Mouse (Mus musculus) hindbrain, embryonic 12.5 days (tissue): ENCODE results near the gene Bcar3. TPM values are rescaled to one million over a fixed set of nuclear protein-coding genes. Genes with fewer than 3 reads are reported as not detected.
A peak's percentile ranks its signal among the peaks of the same experiment; 100 is the strongest.

ENCODE experiments used
- ATAC-seq: fragments of 200-750 bp; cut with Nextera tagmentation; 2 replicates; pipeline ENCODE4 v1.8.0; 2017; ENCODE audit warnings: moderate TSS enrichment; ENCODE audit not compliant: low FRiP score
- H3K27ac ChIP-seq: fragments of 300-500 bp; sonication (generic); 2 replicates; pipeline ENCODE4 v1.5.1; 2016; ENCODE audit warnings: mild to moderate bottlenecking
- H3K27me3 ChIP-seq: fragments of 300-500 bp; sonication (generic); 2 replicates; pipeline ENCODE4 v1.6.1; 2016; ENCODE audit warnings: mild to moderate bottlenecking
- H3K36me3 ChIP-seq: fragments of 300-500 bp; sonication (generic); 2 replicates; pipeline ENCODE4 v1.6.1; 2016; ENCODE audit warnings: mild to moderate bottlenecking
- H3K4me1 ChIP-seq: fragments of 300-500 bp; sonication (generic); 2 replicates; pipeline ENCODE4 v1.6.1; 2016
- H3K4me2 ChIP-seq: fragments of 300-500 bp; sonication (generic); replicated peaks from 2 replicates; pipeline ENCODE4 v1.6.1; 2016; ENCODE audit warnings: mild to moderate bottlenecking
- H3K4me3 ChIP-seq: fragments of 300-500 bp; sonication (generic); 2 replicates; pipeline ENCODE4 v1.5.1; 2016; ENCODE audit warnings: mild to moderate bottlenecking
- H3K9ac ChIP-seq: fragments of 300-500 bp; sonication (generic); 2 replicates; pipeline ENCODE4 v1.6.1; 2016; ENCODE audit warnings: mild to moderate bottlenecking, moderate library complexity
- H3K9me3 ChIP-seq: fragments of 300-500 bp; sonication (generic); replicated peaks from 2 replicates; pipeline ENCODE4 v1.6.1; 2016; ENCODE audit warnings: mild to moderate bottlenecking
- WGBS: fragments of 180-500 bp; shearing (Covaris S2); methylation state at CpG from one replicate; pipeline ENCODE4 v1.1.7; 2016; 5-methylcytosine and 5-hydroxymethylcytosine counted together
- polyA plus RNA-seq: library from polyadenylated mRNA; unstranded; fragments of >200 nt; fragmentation: Nextera tagmentation; extraction: Ambion mirVana; gene quantifications from 2 replicates; pipeline ENCODE4 v1.2.1, GENCODE M21; 2016

The Bcar3 gene
- polyA plus RNA-seq, 1 experiment from 2014 or later: 8.1 TPM

- Histone ChIP-seq H3K4me1 (peaks cover 26% of the 10 kb centered on the region), H3K27ac (no peak overlapping the region), H3K4me3 (no peak overlapping the region), H3K36me3 (no peaks in the 10 kb centered on the region), H3K9ac (no peak overlapping the region), H3K27me3 (no peaks in the 10 kb centered on the region), H3K9me3 (no peaks in the 10 kb centered on the region), H3K4me2 (no peak overlapping the region)
- no peak for ATAC-seq
- 74% methylated on average over 8 of the region's 8 CpGs for WGBS
Measured at GRCm38 (mm10) chr3:122434983-122435935, 141.3 kb downstream of the Bcar3 start.

GRCm38 (mm10) chr3:122438143-122438825, 144.3 kb downstream of the Bcar3 start:
- no peaks in the 10 kb centered on the region for H3K36me3 ChIP-seq
- H3K4me2 ChIP-seq: no peak overlapping the region
- no peak overlapping the region for H3K9ac ChIP-seq
- H3K4me1 ChIP-seq: peaks cover 15% of the 10 kb centered on the region
- no peak for ATAC-seq
- WGBS: 65% methylated on average over 7 of the region's 7 CpGs
- no peak overlapping the region for H3K27ac ChIP-seq
- H3K9me3 ChIP-seq: no peaks in the 10 kb centered on the region
- H3K4me3 ChIP-seq: no peak overlapping the region
- no peaks in the 10 kb centered on the region for H3K27me3 ChIP-seq

GRCm38 (mm10) chr3:122445696-122446095, 151.8 kb downstream of the Bcar3 start:
- Histone ChIP-seq H3K36me3 (no peaks in the 10 kb centered on the region), H3K9ac (no peak overlapping the region), H3K4me1 (no peaks in the 10 kb centered on the region), H3K9me3 (no peaks in the 10 kb centered on the region), H3K27me3 (no peaks in the 10 kb centered on the region), H3K4me2 (no peak overlapping the region), H3K4me3 (no peak overlapping the region), H3K27ac (no peak overlapping the region)
- ATAC-seq: no peak
- 87% methylated on average over 11 of the region's 11 CpGs for WGBS

- Histone ChIP-seq H3K9ac (no peak overlapping the region), H3K27me3 (no peaks in the 10 kb centered on the region), H3K4me1 (no peaks in the 10 kb centered on the region), H3K36me3 (no peaks in the 10 kb centered on the region), H3K4me2 (no peak overlapping the region), H3K9me3 (no peaks in the 10 kb centered on the region), H3K27ac (no peak overlapping the region), H3K4me3 (no peak overlapping the region)
- WGBS: 75% methylated on average over 8 of the region's 8 CpGs
- no peak for ATAC-seq
Measured at GRCm38 (mm10) chr3:122446678-122447077, 152.7 kb downstream of the Bcar3 start.

- H3K4me2 ChIP-seq: no peak overlapping the region
- no peak overlapping the region for H3K4me3 ChIP-seq
- H3K27ac ChIP-seq: no peak overlapping the region
- WGBS: over 99% methylated on average over 13 of the region's 13 CpGs
- no peaks in the 10 kb centered on the region for H3K9me3 ChIP-seq
- H3K27me3 ChIP-seq: no peaks in the 10 kb centered on the region
- no peaks in the 10 kb centered on the region for H3K36me3 ChIP-seq
- ATAC-seq: no peak
- no peak overlapping the region for H3K9ac ChIP-seq
- no peaks in the 10 kb centered on the region for H3K4me1 ChIP-seq
Measured at GRCm38 (mm10) chr3:122448196-122448595, 154.3 kb downstream of the Bcar3 start.

- no peak for ATAC-seq
- Histone ChIP-seq H3K36me3 (no peaks in the 10 kb centered on the region), H3K4me3 (no peak overlapping the region), H3K27ac (no peak overlapping the region), H3K4me2 (no peak overlapping the region), H3K9me3 (no peaks in the 10 kb centered on the region), H3K27me3 (no peaks in the 10 kb centered on the region), H3K4me1 (no peaks in the 10 kb centered on the region), H3K9ac (no peak overlapping the region)
- WGBS: 91% methylated on average over 7 of the region's 7 CpGs
Measured at GRCm38 (mm10) chr3:122450041-122450440, 156.1 kb downstream of the Bcar3 start.

GRCm38 (mm10) chr3:122453875-122454274, 159.9 kb downstream of the Bcar3 start:
- 91% methylated on average over 11 of the region's 11 CpGs for WGBS
- no peak overlapping the region for H3K4me3 ChIP-seq
- no peaks in the 10 kb centered on the region for H3K36me3 ChIP-seq
- H3K9me3 ChIP-seq: no peaks in the 10 kb centered on the region
- no peak overlapping the region for H3K4me2 ChIP-seq
- H3K27me3 ChIP-seq: no peaks in the 10 kb centered on the region
- peaks cover 5% of the 10 kb centered on the region; the same call in 1 of the 2 replicates for H3K4me1 ChIP-seq
- no peak for ATAC-seq
- H3K27ac ChIP-seq: no peak overlapping the region
- no peak overlapping the region for H3K9ac ChIP-seq

GRCm38 (mm10) chr3:122456156-122456555, 162.2 kb downstream of the Bcar3 start:
- Histone ChIP-seq H3K27ac (no peak overlapping the region), H3K36me3 (no peaks in the 10 kb centered on the region), H3K4me1 (peaks cover 15% of the 10 kb centered on the region), H3K27me3 (no peaks in the 10 kb centered on the region), H3K4me2 (no peak overlapping the region), H3K4me3 (no peak overlapping the region), H3K9me3 (no peaks in the 10 kb centered on the region), H3K9ac (no peak overlapping the region)
- 96% methylated on average over 4 of the region's 4 CpGs for WGBS
- ATAC-seq: no peak

- Histone ChIP-seq H3K9ac (no peak overlapping the region), H3K4me3 (no peak overlapping the region), H3K27ac (no peak overlapping the region), H3K36me3 (no peaks in the 10 kb centered on the region), H3K4me1 (peaks cover 21% of the 10 kb centered on the region), H3K27me3 (no peaks in the 10 kb centered on the region), H3K4me2 (no peak overlapping the region), H3K9me3 (no peaks in the 10 kb centered on the region)
- ATAC-seq: no peak
- WGBS: 74% methylated on average over 4 of the region's 4 CpGs
Measured at GRCm38 (mm10) chr3:122456807-122457206, 162.9 kb downstream of the Bcar3 start.

- no peaks in the 10 kb centered on the region for H3K27me3 ChIP-seq
- 25% methylated on average over 1 of the region's 1 CpGs for WGBS
- no peak overlapping the region for H3K4me2 ChIP-seq
- H3K4me1 ChIP-seq: peaks cover 27% of the 10 kb centered on the region
- no peak for ATAC-seq
- H3K9me3 ChIP-seq: no peaks in the 10 kb centered on the region
- no peak overlapping the region for H3K9ac ChIP-seq
- H3K4me3 ChIP-seq: no peak overlapping the region
- H3K36me3 ChIP-seq: no peaks in the 10 kb centered on the region
- no peak overlapping the region for H3K27ac ChIP-seq
Measured at GRCm38 (mm10) chr3:122457723-122458122, 163.8 kb downstream of the Bcar3 start.

GRCm38 (mm10) chr3:122458743-122459142, 164.8 kb downstream of the Bcar3 start:
- Histone ChIP-seq H3K9ac (no peak overlapping the region), H3K4me2 (no peak overlapping the region), H3K36me3 (no peaks in the 10 kb centered on the region), H3K27me3 (no peaks in the 10 kb centered on the region), H3K9me3 (no peaks in the 10 kb centered on the region), H3K4me1 (peaks cover 34% of the 10 kb centered on the region), H3K27ac (no peak overlapping the region), H3K4me3 (no peak overlapping the region)
- 76% methylated on average over 8 of the region's 8 CpGs for WGBS
- no peak for ATAC-seq

- Histone ChIP-seq H3K27ac (peak overlapping the region; percentile 79), H3K36me3 (no peaks in the 10 kb centered on the region), H3K4me2 (peak overlapping the region; percentile 24), H3K4me3 (no peak overlapping the region), H3K9ac (no peak overlapping the region), H3K9me3 (no peaks in the 10 kb centered on the region), H3K4me1 (peaks cover 34% of the 10 kb centered on the region), H3K27me3 (no peaks in the 10 kb centered on the region)
- 16% methylated on average over 8 of the region's 8 CpGs for WGBS
- peak; percentile 74 for ATAC-seq
Measured at GRCm38 (mm10) chr3:122460848-122461511, 167.0 kb downstream of the Bcar3 start.
